Mouse (Mus musculus) midbrain, embryonic 12.5 days (tissue): Measurements from ENCODE around the gene Igf1r. TPM values are rescaled to one million over a fixed set of nuclear protein-coding genes. Genes with fewer than 3 reads are reported as not detected.

Experiments used
- ATAC-seq: fragments of 200-750 bp; cut with Nextera tagmentation; 2 replicates; pipeline ENCODE4 v1.8.0; 2017; ENCODE audit warnings: low read depth, moderate TSS enrichment, moderate library complexity; ENCODE audit not compliant: low FRiP score
- H3K27ac ChIP-seq: fragments of 300-500 bp; sonication (generic); replicated peaks from 2 replicates; pipeline ENCODE4 v1.5.1; 2016; ENCODE audit warnings: mild to moderate bottlenecking
- H3K27me3 ChIP-seq: fragments of 300-500 bp; sonication (generic); 2 replicates; pipeline ENCODE4 v1.6.1; 2016; ENCODE audit warnings: mild to moderate bottlenecking
- H3K36me3 ChIP-seq: fragments of 300-500 bp; sonication (generic); 2 replicates; pipeline ENCODE4 v1.6.1; 2016
- H3K4me1 ChIP-seq: fragments of 300-500 bp; sonication (generic); 2 replicates; pipeline ENCODE4 v1.6.1; 2016
- H3K4me2 ChIP-seq: fragments of 300-500 bp; sonication (generic); replicated peaks from 2 replicates; pipeline ENCODE4 v1.6.1; 2016; ENCODE audit warnings: mild to moderate bottlenecking, moderate library complexity
- H3K4me3 ChIP-seq: fragments of 300-500 bp; sonication (generic); 2 replicates; pipeline ENCODE4 v1.5.1; 2016; ENCODE audit warnings: mild to moderate bottlenecking
- H3K9ac ChIP-seq: fragments of 300-500 bp; sonication (generic); replicated peaks from 2 replicates; pipeline ENCODE4 v1.6.1; 2016; ENCODE audit warnings: mild to moderate bottlenecking, moderate library complexity
- H3K9me3 ChIP-seq: fragments of 300-500 bp; sonication (generic); 2 replicates; pipeline ENCODE4 v1.6.1; 2016; ENCODE audit warnings: mild to moderate bottlenecking
- WGBS: fragments of 180-500 bp; shearing (Covaris S2); methylation state at CpG from one replicate; pipeline ENCODE4 v1.1.7; 2016; 5-methylcytosine and 5-hydroxymethylcytosine counted together
- polyA plus RNA-seq: library from polyadenylated mRNA; unstranded; fragments of >200 nt; fragmentation: Nextera tagmentation; extraction: Ambion mirVana; gene quantifications from 2 replicates; pipeline ENCODE4 v1.2.1, GENCODE M21; 2016

The Igf1r gene
- polyA plus RNA-seq, 1 experiment from 2014 or later: 37.6 TPM

GRCm38 (mm10) chr7:68071749-68072148 is 119.1 kb downstream of the Igf1r start:
- Histone ChIP-seq H3K4me3 (no peak overlapping the region), H3K4me2 (no peak overlapping the region), H3K36me3 (no peaks in the 10 kb centered on the region), H3K9me3 (no peaks in the 10 kb centered on the region), H3K27me3 (no peaks in the 10 kb centered on the region), H3K4me1 (peaks cover 33% of the 10 kb centered on the region), H3K9ac (no peak overlapping the region), H3K27ac (no peak overlapping the region)
- 94% methylated on average over 11 of the region's 11 CpGs for WGBS
- no peak for ATAC-seq

- Histone ChIP-seq H3K4me3 (no peak overlapping the region), H3K9ac (no peak overlapping the region), H3K4me2 (no peak overlapping the region), H3K27ac (no peak overlapping the region), H3K36me3 (no peaks in the 10 kb centered on the region), H3K4me1 (peaks cover 33% of the 10 kb centered on the region), H3K9me3 (no peaks in the 10 kb centered on the region), H3K27me3 (no peaks in the 10 kb centered on the region)
- 78% methylated on average over 14 of the region's 14 CpGs for WGBS
- ATAC-seq: no peak
These were observed 120.2 kb downstream of the Igf1r start for GRCm38 (mm10) chr7:68072524-68073459.

- H3K4me3 ChIP-seq: no peak overlapping the region
- no peak overlapping the region for H3K9ac ChIP-seq
- 0 out of 2 replicates have a peak, but pooled peaks have one; percentile 52 for ATAC-seq
- no peaks in the 10 kb centered on the region for H3K36me3 ChIP-seq
- no peaks in the 10 kb centered on the region for H3K9me3 ChIP-seq
- H3K4me2 ChIP-seq: no peak overlapping the region
- WGBS: 26% methylated on average over 8 of the region's 8 CpGs
- H3K27ac ChIP-seq: no peak overlapping the region
- no peaks in the 10 kb centered on the region for H3K27me3 ChIP-seq
- H3K4me1 ChIP-seq: peaks cover 35% of the 10 kb centered on the region
These were observed 120.8 kb downstream of the Igf1r start for GRCm38 (mm10) chr7:68073460-68073806.

- H3K36me3 ChIP-seq: no peaks in the 10 kb centered on the region
- WGBS: 96% methylated on average over 11 of the region's 11 CpGs
- no peak overlapping the region for H3K4me2 ChIP-seq
- no peak overlapping the region for H3K27ac ChIP-seq
- no peak overlapping the region for H3K9ac ChIP-seq
- H3K9me3 ChIP-seq: no peaks in the 10 kb centered on the region
- H3K4me3 ChIP-seq: no peak overlapping the region
- ATAC-seq: no peak
- H3K4me1 ChIP-seq: peaks cover 38% of the 10 kb centered on the region
- no peaks in the 10 kb centered on the region for H3K27me3 ChIP-seq
These were observed 122.1 kb downstream of the Igf1r start for GRCm38 (mm10) chr7:68074748-68075147.

GRCm38 (mm10) chr7:68075401-68075800 is 122.8 kb downstream of the Igf1r start:
- ATAC-seq: no peak
- Histone ChIP-seq H3K4me1 (peaks cover 41% of the 10 kb centered on the region), H3K36me3 (no peaks in the 10 kb centered on the region), H3K4me2 (no peak overlapping the region), H3K27me3 (no peaks in the 10 kb centered on the region), H3K9me3 (no peaks in the 10 kb centered on the region), H3K4me3 (no peak overlapping the region), H3K9ac (no peak overlapping the region), H3K27ac (no peak overlapping the region)
- WGBS: 80% methylated on average over 3 of the region's 3 CpGs

- Histone ChIP-seq H3K27ac (no peak overlapping the region), H3K4me3 (no peak overlapping the region), H3K4me2 (no peak overlapping the region), H3K4me1 (peaks cover 52% of the 10 kb centered on the region), H3K36me3 (no peaks in the 10 kb centered on the region), H3K27me3 (no peaks in the 10 kb centered on the region), H3K9me3 (no peaks in the 10 kb centered on the region), H3K9ac (no peak overlapping the region)
- 50% methylated on average over 11 of the region's 11 CpGs for WGBS
- no peak for ATAC-seq
These were observed 127.7 kb downstream of the Igf1r start for GRCm38 (mm10) chr7:68080122-68080845.

GRCm38 (mm10) chr7:68085338-68085737 is 132.7 kb downstream of the Igf1r start:
- Histone ChIP-seq H3K4me2 (peak overlapping the region; percentile 37), H3K27me3 (no peaks in the 10 kb centered on the region), H3K4me3 (no peak overlapping the region), H3K36me3 (0 out of 2 replicates have a peak, but pooled peaks cover 2% of the 10 kb centered on the region), H3K4me1 (peaks cover 62% of the 10 kb centered on the region), H3K9ac (peak overlapping the region; percentile 21; the same call in 1 of the 2 replicates), H3K27ac (peak overlapping the region; percentile 88), H3K9me3 (no peaks in the 10 kb centered on the region)
- peak; percentile 92 for ATAC-seq
- WGBS: 1% methylated on average over 12 of the region's 12 CpGs

GRCm38 (mm10) chr7:68085870-68086341 is 133.3 kb downstream of the Igf1r start:
- Histone ChIP-seq H3K27me3 (no peaks in the 10 kb centered on the region), H3K36me3 (0 out of 2 replicates have a peak, but pooled peaks cover 3% of the 10 kb centered on the region), H3K4me1 (peaks cover 57% of the 10 kb centered on the region), H3K9me3 (no peaks in the 10 kb centered on the region), H3K9ac (peak overlapping the region; percentile 21; the same call in 1 of the 2 replicates), H3K4me2 (peak overlapping the region; percentile 37), H3K27ac (peak overlapping the region; percentile 88), H3K4me3 (no peak overlapping the region)
- 14% methylated on average over 4 of the region's 4 CpGs for WGBS
- peak; percentile 63 for ATAC-seq

GRCm38 (mm10) chr7:68087496-68087895 is 134.9 kb downstream of the Igf1r start:
- ATAC-seq: no peak
- H3K9me3 ChIP-seq: no peaks in the 10 kb centered on the region
- no peak overlapping the region for H3K27ac ChIP-seq
- no peak overlapping the region for H3K9ac ChIP-seq
- H3K36me3 ChIP-seq: 0 out of 2 replicates have a peak, but pooled peaks cover 3% of the 10 kb centered on the region
- no peak overlapping the region for H3K4me3 ChIP-seq
- peaks cover 51% of the 10 kb centered on the region for H3K4me1 ChIP-seq
- WGBS: 56% methylated on average over 4 of the region's 4 CpGs
- H3K4me2 ChIP-seq: no peak overlapping the region
- H3K27me3 ChIP-seq: no peaks in the 10 kb centered on the region

GRCm38 (mm10) chr7:68088825-68089224 is 136.2 kb downstream of the Igf1r start:
- Histone ChIP-seq H3K9ac (no peak overlapping the region), H3K27ac (no peak overlapping the region), H3K4me3 (no peak overlapping the region), H3K27me3 (no peaks in the 10 kb centered on the region), H3K4me2 (no peak overlapping the region), H3K4me1 (peaks cover 38% of the 10 kb centered on the region), H3K36me3 (0 out of 2 replicates have a peak, but pooled peaks cover 3% of the 10 kb centered on the region), H3K9me3 (no peaks in the 10 kb centered on the region)
- no peak for ATAC-seq
- WGBS: 91% methylated on average over 6 of the region's 6 CpGs

- no peak for ATAC-seq
- Histone ChIP-seq H3K9me3 (no peaks in the 10 kb centered on the region), H3K27ac (no peak overlapping the region), H3K36me3 (0 out of 2 replicates have a peak, but pooled peaks cover 3% of the 10 kb centered on the region), H3K4me2 (no peak overlapping the region), H3K4me3 (no peak overlapping the region), H3K9ac (no peak overlapping the region), H3K27me3 (no peaks in the 10 kb centered on the region), H3K4me1 (peaks cover 30% of the 10 kb centered on the region)
- WGBS: 91% methylated on average over 10 of the region's 10 CpGs
These were observed 137.1 kb downstream of the Igf1r start for GRCm38 (mm10) chr7:68089725-68090124.

GRCm38 (mm10) chr7:68090576-68090975 is 137.9 kb downstream of the Igf1r start:
- Histone ChIP-seq H3K27ac (no peak overlapping the region), H3K4me2 (no peak overlapping the region), H3K27me3 (no peaks in the 10 kb centered on the region), H3K4me1 (peaks cover 25% of the 10 kb centered on the region), H3K4me3 (no peak overlapping the region), H3K36me3 (0 out of 2 replicates have a peak, but pooled peaks cover 3% of the 10 kb centered on the region), H3K9ac (no peak overlapping the region), H3K9me3 (no peaks in the 10 kb centered on the region)
- WGBS: 88% methylated on average over 8 of the region's 8 CpGs
- ATAC-seq: no peak
